Mouse (Mus musculus): Measurements from ENCODE around the gene Ptpru.

Ptpru gene

DNA sequence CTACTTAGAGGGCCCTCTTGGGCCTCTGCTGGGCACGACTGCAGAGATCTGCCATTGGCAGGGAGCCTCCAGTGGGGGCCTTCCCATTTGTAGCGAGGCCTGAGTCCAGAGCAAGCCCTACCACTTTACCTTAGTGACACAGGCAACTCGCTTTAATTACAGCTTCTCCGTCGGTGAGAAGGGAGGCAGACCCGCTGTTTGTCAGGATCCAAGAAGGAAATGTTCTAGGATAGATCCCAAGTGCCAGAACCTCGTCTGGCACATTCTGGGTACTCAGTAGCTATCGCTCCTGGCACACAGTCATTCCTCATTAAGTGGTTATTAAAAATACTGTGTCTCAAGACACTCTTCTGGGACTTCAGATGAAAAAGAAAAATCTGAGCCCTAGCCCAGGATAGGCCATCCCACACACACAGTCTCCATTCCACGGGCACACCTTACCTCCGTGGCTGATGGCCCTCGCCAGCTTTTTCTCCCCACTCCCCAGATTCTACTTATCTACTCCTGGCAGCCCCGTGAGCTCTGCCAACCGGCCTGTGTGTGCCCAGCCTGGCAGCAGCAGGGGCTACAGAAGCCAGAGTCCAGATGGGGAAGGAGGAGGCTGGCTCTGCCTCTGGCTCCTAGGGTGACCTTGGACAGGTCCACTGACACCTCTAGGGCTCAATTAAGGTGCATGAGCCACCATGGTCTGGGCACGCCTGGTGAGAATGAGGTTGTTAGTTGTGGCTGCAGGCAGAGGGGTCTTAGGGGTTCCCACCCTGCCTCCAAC lies 41.6 kb downstream of the Ptpru start:
- DNase-seq (ENCODE audit: extremely low spot score, low read depth, low spot score): no peak

GRCm38 (mm10) chr4:131786800-131787199 lies 51.3 kb downstream of the Ptpru start:
- DNase-seq (ENCODE audit: extremely low spot score, low read depth, low spot score): no peak

DNA sequence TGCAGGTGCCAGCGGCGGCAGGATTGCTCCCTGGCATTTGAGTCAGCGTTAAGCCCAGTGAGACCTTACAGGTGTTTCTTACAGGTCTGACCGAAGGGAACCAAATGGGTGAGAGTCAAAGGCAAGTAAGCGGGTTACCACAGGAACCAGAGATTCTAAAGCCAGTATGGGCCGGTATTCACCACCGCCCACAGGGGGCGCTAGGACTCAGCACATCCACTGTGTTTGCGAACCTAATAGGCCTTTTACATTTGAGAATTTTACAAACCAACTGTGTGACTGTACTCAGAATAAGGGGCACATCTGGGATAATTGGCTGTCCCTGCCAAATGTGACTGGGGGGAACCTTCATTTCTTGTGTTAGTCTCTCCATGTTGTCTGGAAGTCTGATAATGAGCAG lies 54.1 kb downstream of the Ptpru start:
- DNase-seq (ENCODE audit: extremely low spot score, low read depth, low spot score): peak; percentile 37

DNA sequence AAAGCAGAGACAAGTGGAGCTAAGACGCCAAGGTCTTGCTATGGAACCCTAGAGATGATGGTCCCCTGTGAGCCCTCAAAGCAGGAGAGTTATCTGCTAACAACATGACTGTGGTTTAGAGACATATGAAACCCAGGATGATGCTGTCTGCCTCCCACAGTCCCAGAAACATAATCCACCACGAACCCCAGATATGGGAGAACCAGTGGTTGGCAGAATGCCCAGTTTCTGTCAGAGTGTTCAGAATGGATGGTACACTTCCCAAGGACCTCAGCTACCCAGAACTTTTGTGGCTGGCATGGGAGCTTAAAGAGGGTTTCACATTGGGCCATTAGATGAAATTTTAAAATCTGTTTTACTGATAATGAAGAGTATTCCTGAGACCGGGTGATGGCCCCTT lies 57.1 kb downstream of the Ptpru start:
- DNase-seq (ENCODE audit: extremely low spot score, low read depth, low spot score): no peak

- DNase-seq (ENCODE audit: extremely low spot score, low read depth, low spot score): no peak
Measured at GRCm38 (mm10) chr4:131778616-131779275, 59.3 kb downstream of the Ptpru start.

DNA sequence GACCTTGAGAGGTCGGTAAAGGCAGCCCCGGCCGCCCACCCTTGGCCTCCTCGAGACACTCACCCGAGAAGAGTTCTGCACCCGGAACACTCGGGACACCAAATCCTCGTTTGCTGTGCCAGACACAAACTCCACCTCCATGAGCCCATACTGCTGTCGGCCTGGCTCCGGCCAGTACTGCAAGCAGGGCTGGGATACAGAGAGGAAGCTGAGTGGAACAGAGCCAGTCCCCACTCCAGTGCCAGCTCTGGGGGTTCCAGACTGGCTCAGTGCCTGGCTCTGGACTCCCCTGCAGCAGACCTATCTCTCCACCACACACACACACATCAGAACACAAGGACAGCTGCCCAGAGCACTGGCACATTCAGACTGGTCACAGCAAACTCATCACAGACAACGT lies 66.7 kb downstream of the Ptpru start:
- DNase-seq (ENCODE audit: extremely low spot score, low read depth, low spot score): no peak

DNA sequence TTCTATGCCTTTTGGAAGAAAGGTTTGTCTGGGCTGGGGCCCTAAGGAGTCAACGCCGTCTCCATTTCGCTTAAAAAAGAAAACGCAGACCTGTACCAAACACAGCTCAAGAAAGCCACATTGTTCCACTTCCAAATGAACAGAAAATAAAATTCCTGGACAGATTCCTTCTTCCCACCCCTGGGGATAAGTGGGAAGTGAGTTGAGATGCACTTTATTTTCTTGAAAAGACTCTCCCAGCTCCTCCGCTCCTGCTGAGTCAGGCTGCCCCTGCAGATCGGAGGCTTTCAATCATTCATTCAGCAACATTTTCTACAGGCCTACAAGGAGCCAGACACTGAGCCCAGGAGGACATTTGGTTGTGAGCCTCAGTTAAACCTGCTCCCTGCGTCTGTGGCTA lies 74.2 kb downstream of the Ptpru start:
- DNase-seq (ENCODE audit: extremely low spot score, low read depth, low spot score): no peak

GRCm38 (mm10) chr4:131763479-131763878 lies 74.6 kb downstream of the Ptpru start:
- DNase-seq (ENCODE audit: extremely low spot score, low read depth, low spot score): no peak

DNA sequence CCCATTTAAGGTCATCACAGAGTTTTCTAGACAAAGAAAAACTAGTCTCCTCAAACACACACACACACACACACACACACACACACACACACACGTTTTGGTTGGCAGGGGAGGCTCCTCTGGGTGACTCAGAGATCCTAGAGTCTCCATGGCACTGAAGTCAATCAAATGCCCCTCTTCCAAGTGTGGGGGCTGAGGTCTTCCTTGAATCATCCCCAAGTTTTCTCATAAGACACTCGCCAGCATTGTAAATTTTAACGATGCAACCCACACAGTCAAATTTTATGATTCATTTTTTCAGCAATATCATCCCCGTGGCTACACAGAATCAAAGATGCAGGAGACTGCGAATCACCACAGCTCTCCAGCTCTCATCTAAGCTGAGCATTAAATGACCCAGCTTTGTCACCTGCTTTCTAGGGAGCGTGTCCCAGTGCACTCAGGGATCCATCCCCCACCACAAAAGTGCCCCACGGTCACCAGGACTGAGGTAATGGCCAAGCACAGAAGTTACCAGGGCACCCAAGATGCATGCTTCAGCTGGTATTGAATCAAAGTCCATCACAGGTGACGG lies 75.8 kb downstream of the Ptpru start:
- DNase-seq (ENCODE audit: extremely low spot score, low read depth, low spot score): no peak

DNA sequence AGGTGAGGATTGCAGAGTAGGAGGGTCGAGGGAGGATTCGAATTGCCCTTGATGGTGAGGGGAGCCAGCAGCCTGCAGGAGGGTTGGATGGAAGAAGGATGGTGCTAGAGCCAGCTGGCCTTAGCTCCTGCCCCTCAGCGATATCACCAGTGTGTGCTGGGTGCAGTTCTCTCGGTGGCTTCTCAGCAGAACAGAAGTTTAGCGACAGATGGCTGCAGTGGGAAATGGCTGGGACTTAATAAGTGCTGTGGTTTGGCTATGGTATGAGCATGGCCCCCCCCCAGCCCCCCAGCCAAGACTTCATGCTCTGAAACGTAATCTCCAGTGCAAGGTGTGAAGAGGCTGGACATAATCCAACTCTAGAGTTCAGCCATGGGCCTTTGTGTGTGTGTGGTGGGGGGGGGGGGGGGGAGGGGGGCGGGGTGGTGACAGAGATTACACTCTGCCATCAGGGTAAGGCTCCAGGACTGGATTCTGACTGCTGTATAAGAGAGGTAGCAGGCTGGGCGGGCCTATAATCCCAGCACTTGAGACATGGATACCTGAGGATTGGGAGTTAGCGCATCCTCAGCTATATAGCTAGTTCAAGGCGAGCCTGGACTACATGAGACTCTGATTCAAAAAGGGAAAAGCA lies 85.8 kb downstream of the Ptpru start:
- DNase-seq (ENCODE audit: extremely low spot score, low read depth, low spot score): no peak

GRCm38 (mm10) chr4:131751561-131751960 lies 86.5 kb downstream of the Ptpru start:
- no peak for DNase-seq (ENCODE audit: extremely low spot score, low read depth, low spot score)

DNA sequence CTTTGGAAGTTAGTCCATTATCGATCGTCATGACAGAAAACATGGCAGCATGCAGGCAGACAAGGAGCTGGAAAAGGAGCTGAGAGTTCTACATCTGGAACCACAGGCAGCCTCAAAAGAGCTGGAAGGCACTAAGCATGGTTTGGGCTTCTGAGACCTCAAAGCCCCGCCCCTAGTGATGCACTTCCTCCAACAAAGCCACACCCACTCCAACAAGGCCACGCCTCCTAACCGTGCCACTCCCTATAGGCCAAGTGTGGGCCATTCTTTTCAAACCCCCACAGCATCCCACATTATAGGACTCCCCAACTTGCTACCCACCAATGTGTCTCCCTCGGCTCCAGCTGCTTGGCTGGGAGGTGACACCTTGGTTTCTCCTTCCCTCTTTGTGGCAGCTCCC lies 88.3 kb downstream of the Ptpru start:
- DNase-seq (ENCODE audit: extremely low spot score, low read depth, low spot score): no peak

DNA sequence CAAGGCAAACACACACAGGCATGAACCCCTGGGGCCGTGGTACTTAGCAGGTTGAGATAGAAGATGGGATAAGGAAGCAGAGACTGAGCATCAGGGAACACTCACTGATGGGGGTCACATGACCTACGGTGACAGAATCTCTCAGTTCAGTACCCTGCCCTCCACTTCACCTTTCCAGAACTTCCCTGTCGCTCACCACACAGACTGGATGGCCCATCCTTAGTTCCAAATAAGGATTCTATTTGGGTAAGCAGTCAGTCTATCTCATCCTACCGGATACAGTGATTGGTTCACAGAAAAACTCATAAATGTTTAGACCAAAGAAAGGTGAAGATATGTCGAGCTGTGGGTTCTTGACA lies 93.4 kb downstream of the Ptpru start:
- DNase-seq (ENCODE audit: extremely low spot score, low read depth, low spot score): no peak

DNA sequence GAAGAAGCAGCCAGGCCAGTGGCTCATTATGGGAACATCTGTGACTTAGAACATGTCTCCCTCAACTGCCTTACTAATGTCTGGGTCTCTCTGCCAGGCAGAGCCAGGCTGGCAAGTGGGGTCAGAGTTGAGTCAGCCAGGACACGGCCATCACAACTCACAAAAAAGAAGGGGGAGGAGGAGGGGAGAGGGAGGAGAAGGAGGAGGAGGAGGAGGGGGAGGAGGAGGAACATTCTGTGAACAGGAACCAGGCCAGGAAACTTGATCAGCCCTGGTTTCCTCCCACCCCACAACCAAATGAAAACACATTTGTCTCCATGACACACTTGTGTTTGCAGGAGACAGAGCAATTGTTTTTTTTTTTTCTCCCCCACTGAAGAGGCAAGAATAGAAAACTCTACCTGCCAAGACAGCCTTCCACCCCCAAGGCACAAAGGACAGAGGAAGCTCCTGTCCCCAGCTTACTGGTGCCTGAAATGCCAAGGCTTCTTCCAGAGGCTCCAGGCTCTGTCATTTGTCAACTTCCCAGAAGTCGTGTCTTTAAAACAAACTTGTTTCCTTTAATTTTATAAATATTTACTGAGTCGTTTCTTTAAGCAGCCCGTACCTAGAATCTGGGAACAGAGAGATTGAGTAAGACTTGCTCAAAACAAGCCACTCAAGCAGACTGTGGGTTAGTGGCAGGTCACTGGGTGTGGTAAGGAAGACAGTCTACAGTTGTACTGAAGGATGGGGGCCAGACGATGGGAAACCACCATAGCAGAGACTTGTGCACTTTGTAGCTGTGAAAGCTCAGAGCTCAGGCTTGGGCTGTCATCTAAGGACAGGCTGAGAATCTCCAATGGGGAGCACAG lies 94.0 kb downstream of the Ptpru start:
- no peak for DNase-seq (ENCODE audit: extremely low spot score, low read depth, low spot score)

- DNase-seq (ENCODE audit: extremely low spot score, low read depth, low spot score): no peak
Measured at GRCm38 (mm10) chr4:131743031-131743430, 95.1 kb downstream of the Ptpru start.

DNA sequence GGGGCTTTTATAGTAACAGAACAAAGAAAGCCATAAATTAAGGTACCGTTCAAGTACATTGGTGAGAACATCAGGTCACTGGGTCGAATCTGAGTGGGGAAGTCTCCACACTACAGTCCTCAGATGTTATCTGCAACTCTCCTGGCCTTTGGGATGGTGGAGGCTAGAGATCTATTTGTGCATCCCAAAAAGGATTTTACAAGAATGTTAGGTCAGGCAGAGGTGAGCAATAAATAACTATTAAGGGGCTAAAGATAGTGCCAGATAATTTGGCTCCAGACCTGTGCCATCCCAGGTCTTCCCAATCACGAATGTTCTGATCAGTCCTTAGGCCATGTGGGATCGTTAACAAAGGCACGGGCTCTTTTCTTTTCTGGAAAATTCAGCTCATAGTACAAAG lies 97.5 kb downstream of the Ptpru start:
- DNase-seq (ENCODE audit: extremely low spot score, low read depth, low spot score): no peak

GRCm38 (mm10) chr4:131728628-131729027 lies 109.5 kb downstream of the Ptpru start:
- DNase-seq (ENCODE audit: extremely low spot score, low read depth, low spot score): no peak

- DNase-seq (ENCODE audit: extremely low spot score, low read depth, low spot score): peak; percentile 6
Measured at GRCm38 (mm10) chr4:131723415-131724080, 114.5 kb downstream of the Ptpru start.

- no peak for DNase-seq (ENCODE audit: extremely low spot score, low read depth, low spot score)
Measured at GRCm38 (mm10) chr4:131722121-131722841, 115.8 kb downstream of the Ptpru start.

DNA sequence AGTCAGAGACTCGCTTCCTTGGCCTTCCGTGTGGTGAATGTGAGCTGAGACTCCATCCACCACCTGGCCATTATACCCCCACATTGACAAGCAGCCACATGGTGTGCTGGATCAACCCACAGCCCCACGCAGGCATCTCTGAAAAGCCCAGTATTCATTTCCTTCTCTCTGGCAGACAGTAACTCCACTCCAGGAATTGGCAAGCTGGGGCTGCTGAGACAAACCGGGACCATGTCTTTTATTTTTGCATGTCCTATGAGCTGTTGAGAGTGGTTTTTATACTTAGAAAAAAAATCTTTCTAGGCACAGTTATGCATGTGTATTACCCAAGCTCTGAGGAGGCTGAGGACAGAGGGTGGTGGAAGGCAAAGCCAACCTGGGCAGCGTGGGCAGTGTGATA lies 118.9 kb downstream of the Ptpru start:
- no peak for DNase-seq (ENCODE audit: extremely low spot score, low read depth, low spot score)

All from hindlimb bud, embryonic 11.5 days (tissue).